Comparison of ENCODE assay signal across 9 mouse cellular contexts in the genomic region with DNA sequence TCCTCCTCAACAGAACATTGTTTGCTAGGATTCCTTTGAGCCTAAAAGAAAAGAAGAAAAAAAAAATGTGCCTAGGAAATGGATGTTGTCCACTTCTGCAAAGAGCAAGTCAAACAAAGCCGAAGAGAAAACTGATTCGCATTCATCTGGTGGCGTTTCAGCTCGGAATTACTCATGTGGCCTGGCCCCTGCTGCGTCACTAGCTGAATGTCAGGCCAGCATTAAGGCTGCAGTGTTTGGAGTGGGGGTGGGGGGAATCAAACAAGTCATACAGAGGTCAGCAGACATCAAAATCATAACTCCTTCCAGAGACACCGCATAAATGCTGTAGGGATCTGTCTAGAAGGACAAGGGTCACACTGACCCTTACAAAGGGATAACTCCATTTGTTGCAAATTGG.
DNase-seq lines count a peak whose midpoint lies in the region; ATAC-seq and TF ChIP-seq lines count a peak whose summit lies in the region.
"Had no signal": no experiment of that assay in that cellular context is flagged by ENCODE, and none has a peak within 500 bp of the region (broad histone marks: within the 10 kb centered on the region; RNA-seq: fewer than 3 reads in every experiment).

No protein-coding gene starts in this region.

- peaks cover 4% of the 10 kb centered on the region for H3K4me1 ChIP-seq in heart, embryonic 12.5 days (replicated peaks)
- no peaks in the 10 kb centered on the region for H3K4me1 ChIP-seq in heart, adult 2 months (ENCODE audit: control insufficient read depth, insufficient read depth, low read length)
- H3K4me1 ChIP-seq in midbrain, embryonic 12.5 days = no peaks in the 10 kb centered on the region
- H3K4me1 ChIP-seq in midbrain, embryonic 10.5 days = peaks cover 11% of the 10 kb centered on the region
- no peaks in the 10 kb centered on the region for H3K4me1 ChIP-seq in hindbrain, postnatal 0 days (ENCODE audit: insufficient read depth, low read length)
- H3K4me1 ChIP-seq: intestine, embryonic 15.5 days had no signal

- 0 out of 2 replicates have a peak overlapping the region, but pooled peaks have one; percentile 6 for H3K27ac ChIP-seq in heart, embryonic 12.5 days (ENCODE audit: poor library complexity, severe bottlenecking)
- no peak overlapping the region for H3K27ac ChIP-seq in heart, adult 2 months
- no peak overlapping the region for H3K27ac ChIP-seq in midbrain, embryonic 12.5 days (replicated peaks)
- H3K27ac ChIP-seq in midbrain, embryonic 10.5 days (replicated peaks) = no peak overlapping the region
- no peak overlapping the region for H3K27ac ChIP-seq in hindbrain, postnatal 0 days
- H3K27ac ChIP-seq: intestine, embryonic 15.5 days had no signal

- no peaks in the 10 kb centered on the region for H3K36me3 ChIP-seq in heart, embryonic 12.5 days
- no peaks in the 10 kb centered on the region for H3K36me3 ChIP-seq in heart, adult 2 months (ENCODE audit: control insufficient read depth, insufficient read depth, low read length)
- H3K36me3 ChIP-seq in midbrain, embryonic 12.5 days = no peaks in the 10 kb centered on the region
- H3K36me3 ChIP-seq in midbrain, embryonic 10.5 days = no peaks in the 10 kb centered on the region
- no peaks in the 10 kb centered on the region for H3K36me3 ChIP-seq in hindbrain, postnatal 0 days (ENCODE audit: insufficient read depth, low read length)
- H3K36me3 ChIP-seq: intestine, embryonic 15.5 days had no signal

- H3K9ac ChIP-seq in heart, embryonic 12.5 days = no peak overlapping the region
- H3K9ac ChIP-seq in heart, adult 2 months (ENCODE audit: low read depth, low read length) = no peak overlapping the region
- no peak overlapping the region for H3K9ac ChIP-seq in midbrain, embryonic 12.5 days (replicated peaks)
- H3K9ac ChIP-seq in hindbrain, postnatal 0 days (replicated peaks; ENCODE audit: low read length) = no peak overlapping the region
- H3K9ac ChIP-seq: intestine, embryonic 15.5 days had no signal

- no peak for TF ChIP-seq POLR2A in heart, adult 2 months (IDR thresholded peaks at IDR 0.05; ENCODE audit: insufficient read depth, low read depth, low read length)

- TF ChIP-seq CTCF in heart, adult 2 months (IDR thresholded peaks at IDR 0.05) = no peak
- TF ChIP-seq CTCF in hindbrain, postnatal 0 days (IDR thresholded peaks at IDR 0.05; ENCODE audit: low read depth) = no peak

- ATAC-seq in heart, embryonic 12.5 days (ENCODE audit: insufficient number of reproducible peaks, low FRiP score) = no peak
- ATAC-seq in midbrain, embryonic 12.5 days (ENCODE audit: low FRiP score, low read depth) = 0 out of 2 replicates have a peak, but pooled peaks have one; percentile 16
- peak; percentile 40; the same call in 1 of the 2 replicates for ATAC-seq in hindbrain, postnatal 0 days
- ATAC-seq: intestine, embryonic 15.5 days had no signal

- intact Hi-C loops in heart, adult 2 months (cut with DNase I) = no loop called here

- TF ChIP-seq EP300 in heart, adult 2 months (IDR thresholded peaks at IDR 0.05; ENCODE audit: insufficient read depth, low read depth, low read length) = no peak

- no peaks in the 10 kb centered on the region for H3K27me3 ChIP-seq in heart, embryonic 12.5 days (replicated peaks)
- no peaks in the 10 kb centered on the region for H3K27me3 ChIP-seq in heart, adult 2 months (ENCODE audit: control insufficient read depth, insufficient read depth, low read length)
- H3K27me3 ChIP-seq in midbrain, embryonic 12.5 days = no peaks in the 10 kb centered on the region
- H3K27me3 ChIP-seq in midbrain, embryonic 10.5 days (ENCODE audit: low read depth, poor library complexity, severe bottlenecking) = no peaks in the 10 kb centered on the region
- H3K27me3 ChIP-seq in hindbrain, postnatal 0 days (ENCODE audit: insufficient read depth, low read length) = no peaks in the 10 kb centered on the region
- H3K27me3 ChIP-seq: intestine, embryonic 15.5 days had no signal

- no peak overlapping the region for H3K4me2 ChIP-seq in heart, embryonic 12.5 days
- H3K4me2 ChIP-seq in midbrain, embryonic 12.5 days (replicated peaks) = no peak overlapping the region
- no peak overlapping the region for H3K4me2 ChIP-seq in hindbrain, postnatal 0 days (ENCODE audit: low read depth, low read length)
- H3K4me2 ChIP-seq: intestine, embryonic 15.5 days had no signal

- DNase-seq in heart, adult 2 months = no peak
- DNase-seq in midbrain, embryonic 10.5 days (ENCODE audit: low spot score) = no peak
- DNase-seq in hindbrain, postnatal 0 days (ENCODE audit: low spot score) = peak; percentile 41
- DNase-seq in retina, postnatal 1 day = peak; percentile 17
- no peak for DNase-seq in B cell, adult 2 months
- no peak for DNase-seq in thymus, postnatal 0 days (ENCODE audit: low spot score)

- no peak overlapping the region for H3K4me3 ChIP-seq in heart, embryonic 12.5 days
- H3K4me3 ChIP-seq in heart, adult 2 months = no peak overlapping the region
- no peak overlapping the region for H3K4me3 ChIP-seq in midbrain, embryonic 12.5 days
- H3K4me3 ChIP-seq in midbrain, embryonic 10.5 days = no peak overlapping the region
- H3K4me3 ChIP-seq in hindbrain, postnatal 0 days (ENCODE audit: low read length) = no peak overlapping the region
- H3K4me3 ChIP-seq: intestine, embryonic 15.5 days had no signal

- no peaks in the 10 kb centered on the region for H3K79me2 ChIP-seq in heart, adult 2 months (replicated peaks; ENCODE audit: control insufficient read depth, insufficient read depth, low read length)

- WGBS in heart, embryonic 12.5 days = 42% methylated on average over 6 of the region's 6 CpGs
- WGBS in heart, adult 2 months = 26% methylated on average over 6 of the region's 6 CpGs
- 34% methylated on average over 6 of the region's 6 CpGs for WGBS in midbrain, embryonic 12.5 days
- 55% methylated on average over 6 of the region's 6 CpGs for WGBS in midbrain, embryonic 10.5 days
- WGBS in hindbrain, postnatal 0 days = 22% methylated on average over 6 of the region's 6 CpGs

- H3K9me3 ChIP-seq in heart, embryonic 12.5 days (replicated peaks) = peaks cover 5% of the 10 kb centered on the region; the same call in 1 of the 2 replicates
- no peaks in the 10 kb centered on the region for H3K9me3 ChIP-seq in midbrain, embryonic 12.5 days
- no peaks in the 10 kb centered on the region for H3K9me3 ChIP-seq in midbrain, embryonic 10.5 days (replicated peaks)
- no peaks in the 10 kb centered on the region for H3K9me3 ChIP-seq in hindbrain, postnatal 0 days (ENCODE audit: low read length)
- H3K9me3 ChIP-seq: intestine, embryonic 15.5 days had no signal

Comparison
In these comparisons a context has a peak if more than half of its experiments do, and no peak if none do; other contexts are left out.
1. DNase-seq: peak in hindbrain, postnatal 0 days (single experiment) and retina, postnatal 1 day (single experiment); none in heart, adult 2 months (0 of 2), midbrain, embryonic 10.5 days (single experiment), B cell, adult 2 months (0 of 2) and thymus, postnatal 0 days (single experiment).